Mouse (Mus musculus): Measurements from ENCODE around the gene Rara.

DNA sequence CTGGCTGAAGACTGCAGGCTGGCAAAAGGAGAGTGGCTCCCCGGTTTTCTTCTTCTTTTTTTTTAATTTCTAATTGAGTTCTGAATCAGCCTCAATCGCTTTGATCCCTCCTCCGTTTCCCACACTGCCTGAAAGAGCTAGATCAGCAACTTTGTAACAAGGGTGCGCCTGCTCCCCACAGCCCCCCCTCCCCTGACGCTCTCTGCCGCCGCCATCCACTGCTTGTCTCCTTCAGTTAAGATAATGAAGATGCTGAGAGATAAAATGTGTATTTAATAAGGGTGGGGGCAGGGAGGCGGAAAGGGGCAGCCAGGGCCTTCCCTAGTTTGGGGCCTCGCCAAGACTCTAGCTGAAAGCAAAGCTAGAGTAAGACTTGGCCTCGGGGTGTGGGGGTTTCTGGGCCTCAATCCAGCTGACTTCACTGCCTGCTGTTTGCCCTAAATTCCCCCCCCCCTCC, 2.3 kb upstream of the Rara start:
- no peak for TF ChIP-seq CTCF (conservative IDR thresholded peaks at IDR 0.05; ENCODE audit: insufficient read depth, insufficient read length, low read depth, low read length)
- no peak for TF ChIP-seq POLR2A (IDR thresholded peaks at IDR 0.05; ENCODE audit: low read depth, low read length)

Measured in kidney, adult 2 months (tissue).